Mouse (Mus musculus): ENCODE results near the gene Kcnk3.

Gene Kcnk3

DNA sequence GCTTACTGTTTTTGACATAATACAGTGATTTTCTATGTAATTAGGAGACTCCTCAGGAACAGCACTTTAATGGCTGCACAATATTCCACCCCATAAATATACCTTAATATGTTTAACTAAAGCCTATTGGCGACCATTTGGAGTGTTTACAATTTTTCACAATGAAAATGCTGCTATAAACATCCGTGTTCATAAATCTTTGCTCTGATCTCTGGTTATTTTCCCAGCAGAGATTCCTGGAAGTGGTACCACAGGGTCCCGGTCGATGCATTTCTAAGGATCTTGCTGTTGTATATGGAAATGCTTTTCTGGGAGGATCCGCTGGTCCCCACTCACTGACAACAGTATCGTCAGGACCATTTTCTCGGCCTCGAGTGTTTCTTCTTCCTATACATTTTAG is 25.3 kb downstream of the Kcnk3 start:
- DNase-seq (ENCODE audit: low read depth), result no peak

DNA sequence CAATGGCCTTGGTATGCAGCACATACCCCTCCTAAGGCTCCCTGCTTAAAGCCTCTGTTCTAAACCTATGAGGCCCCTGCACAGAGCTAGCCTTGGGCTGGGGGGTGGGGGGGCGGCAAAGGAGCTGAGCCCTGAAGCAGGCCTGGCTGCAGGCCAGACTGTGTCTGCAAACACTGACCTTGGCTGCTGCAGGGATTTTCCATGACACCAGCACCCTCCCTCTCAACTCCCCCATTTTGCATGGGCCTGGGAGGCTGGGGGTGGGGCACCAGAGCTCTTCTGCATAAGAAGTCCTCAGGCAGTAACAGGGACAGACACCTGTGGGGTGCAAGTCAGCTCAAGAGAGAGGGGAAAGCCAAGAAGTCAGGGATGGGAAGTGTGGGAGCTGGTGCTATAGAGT is 26.3 kb downstream of the Kcnk3 start:
- DNase-seq (ENCODE audit: low read depth), result no peak

DNA sequence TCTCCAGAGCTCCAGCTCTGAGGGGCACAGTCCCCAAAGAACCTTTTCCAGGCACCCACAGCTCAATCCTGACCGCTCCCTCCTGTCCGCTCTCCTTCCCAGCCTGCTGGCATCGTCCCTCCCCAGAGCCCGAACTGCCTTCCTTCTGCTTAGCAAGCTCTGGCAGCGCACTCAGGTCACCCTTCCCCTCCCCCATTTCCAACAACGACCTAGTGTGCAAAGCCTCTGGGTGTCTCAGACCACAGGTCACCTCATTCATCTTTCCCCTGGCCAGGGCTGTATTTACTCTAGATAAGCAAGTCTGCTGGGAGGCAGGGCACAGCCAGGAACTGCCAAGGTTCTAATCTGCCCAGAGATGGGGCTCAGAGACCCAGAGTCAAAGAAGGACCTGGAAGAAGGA is 27.4 kb downstream of the Kcnk3 start:
- no peak for DNase-seq (ENCODE audit: low read depth)

DNA sequence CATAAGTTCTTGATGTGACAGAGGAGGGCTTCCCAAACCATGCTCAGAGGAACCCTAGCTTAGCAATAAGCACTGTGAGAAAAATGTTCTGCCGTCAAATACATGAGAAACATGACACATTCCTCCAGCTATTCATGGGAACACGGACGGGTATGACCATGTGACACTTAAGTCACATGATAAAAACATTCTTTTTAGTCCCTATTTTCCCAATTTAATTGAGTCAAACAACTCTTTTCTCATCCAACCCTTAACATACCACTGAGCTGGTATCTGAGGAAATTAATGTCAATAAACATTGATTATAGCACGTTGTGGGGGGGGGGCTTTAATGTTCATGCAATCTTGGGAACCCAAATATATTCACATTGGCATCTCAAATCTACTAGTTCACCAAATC is 27.8 kb downstream of the Kcnk3 start:
- no peak for DNase-seq (ENCODE audit: low read depth)

DNA sequence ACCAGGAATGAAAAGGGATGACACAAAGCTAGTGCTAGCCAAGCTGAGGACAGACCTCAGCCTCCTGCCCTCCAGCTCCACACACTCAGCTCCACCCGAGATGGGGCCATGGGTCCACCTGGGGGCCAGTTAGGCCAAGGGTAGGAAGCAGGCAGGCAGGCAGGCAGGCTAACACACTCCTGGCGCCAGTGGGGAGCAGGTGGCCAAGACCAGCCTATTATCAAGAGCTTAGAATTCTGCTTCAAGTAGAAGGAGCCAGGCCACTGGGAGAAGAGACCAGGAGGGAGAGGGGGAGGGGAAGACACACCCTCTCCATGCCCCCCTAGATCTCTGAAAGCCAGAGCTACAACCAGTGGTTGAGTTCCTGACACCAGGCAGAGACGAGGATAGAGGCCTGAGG is 28.7 kb downstream of the Kcnk3 start:
- no peak for DNase-seq (ENCODE audit: low read depth)

DNA sequence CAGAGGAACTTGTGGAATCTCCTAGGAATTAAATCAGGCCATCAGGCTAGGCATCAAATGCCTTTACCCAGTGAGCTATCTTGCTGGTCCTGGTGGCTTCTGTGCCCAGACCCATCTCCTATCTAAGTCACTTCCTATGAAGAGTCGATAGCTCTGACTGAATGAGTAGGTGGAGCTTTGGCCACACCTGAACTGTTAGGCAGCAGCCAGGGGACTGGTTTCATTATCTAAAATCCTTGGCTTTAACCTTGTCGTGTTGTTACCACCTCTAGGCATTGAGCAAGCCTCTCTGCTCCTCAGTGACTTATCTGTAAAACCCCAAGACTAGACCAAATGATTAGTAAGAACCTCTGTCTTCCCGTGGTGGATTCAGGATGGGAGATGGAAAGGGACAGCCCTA is 29.4 kb downstream of the Kcnk3 start:
- DNase-seq (ENCODE audit: low read depth), result no peak

DNA sequence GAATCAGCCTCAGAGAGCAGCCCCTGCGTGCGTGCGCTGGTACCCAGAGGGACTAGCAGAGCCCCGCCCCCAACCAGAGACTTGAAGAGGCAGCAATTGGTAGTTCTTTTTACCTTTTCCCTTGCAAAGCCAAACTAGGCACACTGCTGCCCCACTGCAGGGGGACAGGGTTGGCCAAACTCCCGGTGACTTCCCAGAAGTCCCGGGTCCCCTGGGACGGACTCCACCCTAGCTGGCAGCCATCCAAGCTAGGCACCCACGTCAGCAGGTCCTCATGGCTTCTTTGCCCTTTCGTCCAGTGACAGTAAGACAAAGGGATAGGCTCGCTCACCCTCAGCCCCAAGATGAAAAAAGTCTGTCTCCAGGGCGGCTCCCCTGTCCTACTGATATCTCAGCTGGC is 29.9 kb downstream of the Kcnk3 start:
- no peak for DNase-seq (ENCODE audit: low read depth)

DNA sequence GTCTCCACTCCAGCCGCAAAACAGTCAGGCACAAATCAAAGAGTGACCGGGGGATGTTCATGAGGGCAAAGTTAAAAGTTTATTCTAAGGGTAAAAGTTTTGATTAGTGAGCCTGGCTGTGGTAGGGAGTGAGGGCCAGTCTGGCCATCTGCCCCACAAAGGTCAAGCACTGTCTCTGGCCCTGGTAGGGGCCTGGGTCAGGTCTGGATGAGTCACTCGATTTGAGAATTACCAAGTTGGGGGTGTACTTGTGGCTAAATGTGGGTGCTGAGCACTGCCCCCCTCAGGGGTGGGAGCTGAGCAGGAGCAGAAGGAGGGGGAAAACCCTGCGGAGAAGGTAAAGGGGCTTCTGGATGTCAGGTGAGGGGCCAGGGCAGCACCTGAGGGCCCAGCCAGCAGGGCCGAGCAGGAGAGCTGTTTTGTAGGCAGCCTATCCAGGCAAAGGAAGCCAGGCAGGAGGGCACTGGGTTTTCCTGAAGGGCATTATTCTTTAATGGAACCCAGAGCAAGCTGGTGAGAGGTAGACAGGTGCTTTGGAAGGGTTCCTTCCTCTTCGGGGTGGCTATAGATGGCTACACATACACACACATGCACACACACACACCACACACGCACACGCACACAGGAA is 30.5 kb downstream of the Kcnk3 start:
- DNase-seq (ENCODE audit: low read depth), result no peak

DNA sequence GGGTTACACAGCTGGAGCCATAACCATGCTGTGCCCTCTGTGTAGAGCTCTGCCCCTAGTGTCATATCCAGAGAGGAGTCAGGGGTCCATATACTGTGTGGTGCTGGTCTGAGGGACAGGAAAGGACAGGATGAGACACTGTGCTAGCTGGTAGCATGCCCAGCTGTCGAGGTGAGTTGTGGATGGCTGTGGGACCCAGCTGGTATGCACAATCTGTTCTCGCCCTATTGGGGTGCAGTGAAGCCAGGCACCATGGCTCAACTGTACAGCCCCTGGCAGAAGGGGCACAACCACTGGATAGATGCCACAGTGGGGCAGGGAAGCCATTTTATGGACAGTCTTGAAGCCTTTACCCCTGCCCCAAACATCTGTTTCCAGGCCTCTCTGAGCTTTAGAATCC is 31.2 kb downstream of the Kcnk3 start:
- no peak for DNase-seq (ENCODE audit: low read depth)

DNA sequence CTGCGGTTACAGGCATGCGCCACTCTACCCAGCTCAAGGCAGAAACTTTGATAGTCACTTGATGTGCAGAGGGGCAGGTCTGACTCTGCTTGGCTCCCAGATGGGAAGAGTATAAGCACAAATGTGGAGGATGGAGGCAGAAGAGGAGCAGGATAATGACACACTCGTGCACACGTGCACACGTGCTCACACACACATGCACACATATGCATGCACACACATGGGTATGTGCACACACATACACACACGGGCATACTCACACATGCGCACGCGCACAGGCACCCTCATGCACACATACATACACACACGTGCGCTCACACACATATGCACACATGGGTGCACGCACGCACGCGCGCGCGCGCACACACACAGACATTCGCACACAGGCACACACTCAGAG is 32.6 kb downstream of the Kcnk3 start:
- no peak for DNase-seq (ENCODE audit: low read depth)

DNA sequence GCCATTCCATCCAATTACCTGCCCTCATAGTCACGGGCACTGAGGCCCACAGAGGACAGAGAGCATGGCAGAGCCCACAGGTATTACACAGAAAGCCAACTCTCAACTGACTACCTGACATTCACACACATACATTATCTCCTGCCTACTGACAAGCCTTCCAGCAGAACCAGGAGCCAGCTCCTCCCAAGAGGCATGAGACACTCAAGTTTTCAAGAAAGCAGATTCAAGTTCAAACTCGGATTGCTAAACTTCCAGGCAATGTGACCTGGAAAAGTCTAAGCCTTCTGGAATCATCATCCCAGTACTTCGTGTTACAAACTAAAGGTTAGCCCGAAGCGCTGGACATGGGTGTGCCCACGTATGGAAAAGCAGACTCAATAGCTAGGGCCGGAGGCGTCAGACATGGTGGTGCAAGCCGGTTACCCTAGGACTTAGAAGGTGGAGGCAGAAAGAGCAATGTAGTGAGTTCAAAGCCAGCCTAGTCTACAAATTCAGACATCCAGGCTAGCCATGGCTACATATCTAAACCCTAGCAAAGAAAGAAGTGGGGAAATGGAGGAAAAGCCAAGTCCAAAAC is 33.3 kb downstream of the Kcnk3 start:
- no peak for DNase-seq (ENCODE audit: low read depth)

DNA sequence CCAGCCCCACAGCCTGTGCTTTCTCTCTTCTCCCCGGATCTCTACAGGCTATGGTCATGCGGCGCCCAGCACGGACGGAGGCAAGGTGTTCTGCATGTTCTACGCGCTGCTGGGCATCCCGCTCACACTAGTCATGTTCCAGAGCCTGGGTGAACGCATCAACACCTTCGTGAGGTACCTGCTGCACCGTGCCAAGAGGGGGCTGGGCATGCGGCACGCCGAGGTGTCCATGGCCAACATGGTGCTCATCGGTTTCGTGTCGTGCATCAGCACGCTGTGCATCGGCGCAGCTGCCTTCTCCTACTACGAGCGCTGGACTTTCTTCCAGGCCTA is 33.8 kb downstream of the Kcnk3 start:
- DNase-seq (ENCODE audit: low read depth), result no peak

DNA sequence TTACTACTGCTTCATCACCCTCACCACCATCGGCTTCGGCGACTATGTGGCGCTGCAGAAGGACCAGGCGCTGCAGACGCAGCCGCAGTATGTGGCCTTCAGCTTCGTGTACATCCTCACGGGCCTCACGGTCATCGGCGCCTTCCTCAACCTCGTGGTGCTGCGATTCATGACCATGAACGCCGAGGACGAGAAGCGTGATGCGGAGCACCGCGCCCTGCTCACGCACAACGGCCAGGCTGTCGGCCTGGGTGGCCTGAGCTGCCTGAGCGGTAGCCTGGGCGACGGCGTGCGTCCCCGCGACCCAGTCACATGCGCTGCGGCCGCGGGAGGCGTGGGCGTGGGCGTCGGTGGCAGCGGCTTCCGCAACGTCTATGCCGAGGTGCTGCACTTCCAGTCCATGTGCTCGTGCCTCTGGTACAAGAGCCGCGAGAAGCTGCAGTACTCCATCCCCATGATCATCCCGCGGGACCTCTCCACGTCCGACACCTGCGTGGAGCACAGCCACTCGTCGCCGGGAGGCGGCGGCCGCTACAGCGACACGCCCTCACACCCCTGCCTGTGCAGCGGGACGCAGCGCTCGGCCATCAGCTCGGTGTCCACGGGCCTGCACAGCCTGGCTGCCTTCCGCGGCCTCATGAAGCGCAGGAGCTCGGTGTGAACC is 34.3 kb downstream of the Kcnk3 start:
- DNase-seq (ENCODE audit: low read depth), result no peak

DNA sequence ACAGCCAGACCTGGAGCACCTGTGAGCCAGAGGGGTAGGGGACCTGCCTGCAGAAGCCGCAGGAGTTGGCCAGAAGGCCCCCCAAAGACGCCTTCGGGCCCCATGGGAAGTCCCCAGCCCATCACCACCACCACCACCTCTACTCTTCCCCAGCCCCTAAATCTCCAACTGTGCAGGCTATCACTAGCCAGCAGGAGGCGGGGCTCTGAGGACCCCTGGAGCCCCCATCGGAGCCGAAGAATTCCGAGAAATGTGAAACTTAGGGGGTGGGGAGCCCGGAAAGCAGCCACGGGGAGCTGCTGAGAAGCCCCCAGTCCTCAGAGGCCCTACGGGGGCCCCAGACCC is 34.8 kb downstream of the Kcnk3 start:
- no peak for DNase-seq (ENCODE audit: low read depth)

DNA sequence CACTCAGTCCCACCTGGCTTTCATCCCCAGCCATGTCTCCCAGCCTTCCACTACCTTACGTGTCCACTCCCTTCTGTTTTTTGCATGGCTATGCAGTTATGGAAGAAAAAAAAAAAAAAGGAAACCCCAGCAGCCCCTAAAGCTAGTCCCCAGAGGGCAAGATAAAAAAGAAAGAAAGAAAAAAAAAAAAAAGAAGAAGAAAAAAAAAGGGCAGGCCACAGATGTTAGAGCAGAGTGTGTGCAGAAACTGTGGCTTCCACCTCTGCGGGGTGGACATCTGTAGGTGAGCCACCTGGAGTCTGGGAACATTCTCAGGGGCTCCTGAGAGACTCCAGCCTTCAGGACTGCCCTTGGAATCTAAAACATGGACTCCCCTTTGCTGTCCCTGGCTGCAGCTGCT is 35.4 kb downstream of the Kcnk3 start:
- no peak for DNase-seq (ENCODE audit: low read depth)

DNA sequence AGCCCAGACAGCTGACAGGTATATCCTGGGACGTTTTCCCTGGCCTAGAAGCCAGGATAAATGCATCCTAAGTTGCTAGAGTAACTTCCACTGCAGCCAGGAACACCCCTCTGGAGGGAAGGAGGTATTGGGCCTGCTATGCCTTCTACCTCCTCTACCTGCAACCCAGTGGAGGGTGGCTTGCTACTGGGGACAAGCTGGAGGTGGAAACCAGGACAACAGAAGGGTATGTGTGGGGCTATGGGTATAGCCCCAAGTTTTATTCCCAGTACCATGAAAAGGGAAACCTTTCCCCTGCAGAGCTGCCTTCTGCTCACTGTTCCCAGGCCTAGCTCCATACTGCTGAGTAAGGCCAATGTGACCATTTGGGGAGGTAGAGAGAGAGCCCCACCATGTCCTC is 36.3 kb downstream of the Kcnk3 start:
- DNase-seq (ENCODE audit: low read depth), result no peak

DNA sequence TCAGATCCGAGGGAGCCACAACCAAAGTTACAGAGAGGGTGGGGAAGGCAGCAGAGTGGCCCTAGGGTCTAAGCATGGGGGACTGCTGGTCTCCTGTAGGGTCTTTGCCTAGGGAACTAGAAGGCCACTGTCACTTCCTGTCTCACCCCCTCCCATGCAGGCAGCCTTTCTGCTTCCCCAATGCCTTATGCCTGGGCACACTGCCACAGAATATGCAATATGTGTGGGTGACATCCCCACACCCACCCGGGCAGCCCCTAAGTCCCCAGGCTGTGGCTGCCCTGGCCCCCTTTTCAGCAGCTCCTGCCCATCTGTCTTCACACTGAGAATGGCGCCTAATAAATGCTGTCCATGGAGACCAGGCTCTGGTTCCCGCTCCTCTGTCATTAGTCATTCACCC is 36.9 kb downstream of the Kcnk3 start:
- no peak for DNase-seq (ENCODE audit: low read depth)

DNA sequence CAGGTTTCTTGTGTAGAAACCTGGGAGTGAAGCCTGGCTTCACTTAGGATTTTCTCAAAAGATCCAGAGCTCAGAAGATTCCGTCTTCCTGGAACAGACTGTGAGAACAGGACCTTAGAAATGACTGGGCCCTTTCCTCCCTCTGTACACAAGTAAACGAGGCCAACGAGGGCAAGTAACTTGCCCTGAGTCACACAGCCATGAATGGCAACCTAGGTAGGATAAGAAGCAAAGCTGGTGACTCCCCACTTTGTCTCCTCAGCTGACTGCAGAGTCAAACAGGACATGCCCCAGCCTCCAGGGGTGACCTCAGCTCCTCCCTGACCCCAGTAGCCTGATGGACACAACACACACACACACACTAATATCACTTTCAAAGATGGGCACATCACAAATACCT is 37.4 kb downstream of the Kcnk3 start:
- DNase-seq (ENCODE audit: low read depth), result no peak

DNA sequence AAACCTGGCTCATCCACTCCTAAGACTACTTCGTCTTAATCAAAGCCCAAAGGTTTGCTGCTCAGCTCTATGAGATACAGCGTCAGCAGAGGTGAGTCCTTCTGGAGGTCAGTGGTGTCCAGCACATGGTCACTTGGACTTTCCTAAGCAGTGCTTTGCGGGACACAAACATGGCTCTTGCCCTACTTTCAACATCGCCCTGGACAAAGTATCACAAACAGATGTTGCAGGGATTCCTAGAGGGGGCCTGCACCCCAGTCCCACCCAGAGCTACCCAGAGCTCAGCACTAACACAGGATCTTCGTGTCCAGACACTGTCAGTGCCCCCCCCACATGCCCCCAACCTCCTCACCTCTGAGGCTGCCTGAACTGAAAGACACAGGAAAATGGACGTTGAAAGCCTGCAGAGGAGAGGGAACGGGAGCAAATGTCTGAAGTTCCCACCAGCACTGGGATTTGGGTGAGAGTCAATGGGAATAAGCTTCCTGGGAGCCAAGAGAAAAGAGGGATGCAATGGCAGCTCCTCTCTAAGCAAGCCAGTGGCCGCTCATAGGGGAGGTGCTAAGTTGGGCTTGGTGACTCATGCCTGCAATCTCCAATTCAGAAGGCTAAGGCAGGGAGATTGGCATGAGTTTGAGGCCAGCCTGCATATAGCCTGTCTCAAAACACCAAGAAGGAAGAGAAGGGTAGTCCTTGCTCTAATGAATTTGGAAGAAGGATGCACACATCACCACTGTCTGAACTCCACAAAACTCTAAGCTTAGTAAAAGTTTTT is 38.5 kb downstream of the Kcnk3 start:
- DNase-seq (ENCODE audit: low read depth), result no peak

DNA sequence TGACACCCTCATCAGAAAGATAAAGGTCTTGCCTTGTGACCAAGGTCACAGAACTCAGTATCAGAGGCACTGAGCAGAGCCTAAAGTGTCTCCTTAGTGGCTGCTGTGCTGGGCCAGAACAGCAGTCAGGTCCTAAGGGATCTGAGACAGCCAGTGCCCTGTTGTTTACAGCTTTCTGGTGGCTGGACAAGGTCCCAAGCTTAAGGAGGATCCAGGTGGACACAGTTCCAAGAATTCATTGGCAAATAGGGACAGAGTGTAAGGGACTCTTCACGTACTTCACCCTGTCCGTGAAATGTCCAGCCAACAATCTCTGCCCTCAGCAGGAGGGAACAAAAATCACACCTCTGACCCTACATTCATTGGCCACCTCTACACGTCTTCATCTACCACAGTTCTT is 40.5 kb downstream of the Kcnk3 start:
- no peak for DNase-seq (ENCODE audit: low read depth)

DNA sequence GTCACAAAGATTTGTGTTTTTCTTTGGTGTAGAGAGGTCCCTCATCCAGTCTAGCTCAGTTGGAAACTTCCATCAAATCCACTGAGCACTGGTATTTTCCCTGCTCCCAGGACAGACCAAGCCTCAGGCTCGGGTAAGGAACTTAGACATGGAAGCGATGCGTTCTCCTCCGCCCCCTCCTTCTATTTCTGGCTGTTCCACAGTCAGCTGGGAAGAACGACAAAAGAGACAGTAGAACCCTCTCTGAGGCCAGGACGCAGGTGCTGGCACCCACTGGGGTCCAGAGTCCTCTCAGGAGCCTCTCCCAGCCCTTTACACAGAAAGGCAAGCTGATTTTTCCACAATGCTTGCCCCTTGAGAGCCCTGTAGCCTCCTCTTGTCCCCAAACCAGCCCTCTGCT is 42.4 kb downstream of the Kcnk3 start:
- DNase-seq (ENCODE audit: low read depth), result no peak

DNA sequence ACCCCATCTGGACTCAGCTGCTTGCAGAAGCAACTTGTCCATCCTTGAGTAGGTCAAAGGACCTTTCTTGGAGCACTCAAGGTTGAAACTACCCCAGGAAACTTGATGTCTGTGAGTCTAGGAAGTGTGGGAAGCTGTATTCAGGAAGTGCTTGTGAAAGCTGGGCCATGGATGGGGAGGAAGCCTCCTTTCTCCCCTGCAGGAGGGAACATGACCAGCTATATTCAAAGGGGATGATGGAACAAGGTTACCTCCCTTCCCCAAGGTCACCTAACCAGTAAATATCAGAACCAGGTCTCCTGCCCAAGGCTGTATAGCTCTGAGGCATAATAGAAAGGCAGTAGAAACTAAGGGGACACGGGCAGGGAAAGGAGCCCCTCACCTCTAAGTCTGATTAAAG is 44.2 kb downstream of the Kcnk3 start:
- DNase-seq (ENCODE audit: low read depth), result no peak

DNA sequence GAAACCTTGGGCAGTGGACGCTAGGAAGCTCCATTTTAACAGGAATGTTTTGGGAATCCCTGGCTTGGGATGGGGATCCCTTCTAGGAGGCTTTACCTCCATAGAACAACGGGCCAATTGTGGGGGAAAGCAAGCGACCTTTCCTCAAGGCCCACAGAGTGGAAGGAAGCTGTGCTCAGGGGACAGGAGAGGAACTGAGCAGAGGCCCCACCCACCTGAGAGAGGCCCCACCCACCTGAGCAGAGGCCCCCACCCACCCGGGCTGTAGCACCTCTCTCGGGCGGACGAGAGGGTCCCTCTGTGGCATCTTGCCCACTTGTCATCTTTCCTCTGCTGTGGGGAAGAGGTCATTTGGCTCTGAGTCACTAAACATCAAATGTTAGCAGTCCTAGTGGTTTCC is 49.0 kb downstream of the Kcnk3 start:
- DNase-seq (ENCODE audit: low read depth), result no peak

DNA sequence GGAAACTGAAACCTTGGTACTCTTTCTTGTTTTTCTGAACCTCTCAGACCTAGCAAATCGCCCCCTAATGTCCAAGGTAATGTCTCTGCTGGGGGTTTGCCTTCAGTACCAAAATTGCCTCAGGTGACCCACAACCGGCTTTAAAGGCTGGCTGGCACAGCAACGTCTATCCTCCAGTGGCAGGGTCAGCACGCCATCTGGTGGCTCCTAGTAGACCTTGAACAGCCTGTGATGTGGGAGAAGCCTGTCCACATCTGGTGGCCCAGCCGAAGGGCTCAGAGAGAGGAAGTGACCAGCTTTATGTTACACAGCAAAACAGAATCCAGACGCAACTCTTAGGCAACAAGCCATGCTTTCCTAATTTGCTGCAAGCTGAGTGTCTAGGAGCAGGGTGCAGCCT is 50.1 kb downstream of the Kcnk3 start:
- peak; percentile 34 for DNase-seq (ENCODE audit: low read depth)

All from c-Kit-positive CD71-positive TER-119-negative erythroid progenitor cells, embryonic 14.5 days (primary cell).